Mouse (Mus musculus) embryonic facial prominence, embryonic 10.5 days (tissue): ENCODE results near the gene Tnip1. TPM values are rescaled to one million over a fixed set of nuclear protein-coding genes. Genes with fewer than 3 reads are reported as not detected.

Experiments used
- DNase-seq: peaks from one replicate; pipeline ENCODE4 v3.0.0-alpha.2; 2017; ENCODE audit warnings: low spot score
- H3K27ac ChIP-seq: fragments of 300-500 bp; sonication (generic); replicated peaks from 2 replicates; pipeline ENCODE4 v1.5.1; 2016; ENCODE audit warnings: mild to moderate bottlenecking
- H3K27me3 ChIP-seq: fragments of 300-500 bp; sonication (generic); replicated peaks from 2 replicates; pipeline ENCODE4 v1.6.1; 2016; ENCODE audit warnings: low read depth, mild to moderate bottlenecking; ENCODE audit not compliant: poor library complexity, severe bottlenecking
- H3K36me3 ChIP-seq: fragments of 300-500 bp; sonication (generic); replicated peaks from 2 replicates; pipeline ENCODE4 v1.6.1; 2016; ENCODE audit warnings: mild to moderate bottlenecking, moderate library complexity
- H3K4me1 ChIP-seq: fragments of 300-500 bp; sonication (generic); 2 replicates; pipeline ENCODE4 v1.6.1; 2016
- H3K4me3 ChIP-seq: fragments of 300-500 bp; sonication (generic); 2 replicates; pipeline ENCODE4 v1.5.1; 2016; ENCODE audit warnings: mild to moderate bottlenecking, moderate library complexity
- H3K9me3 ChIP-seq: fragments of 300-500 bp; sonication (generic); 2 replicates; pipeline ENCODE4 v1.6.1; 2016; ENCODE audit warnings: mild to moderate bottlenecking
- WGBS: fragments of 180-500 bp; shearing (Covaris S2); methylation state at CpG from one replicate; pipeline ENCODE4 v1.1.7; 2016; 5-methylcytosine and 5-hydroxymethylcytosine counted together
- polyA plus RNA-seq: library from polyadenylated mRNA; unstranded; fragments of >200 nt; fragmentation: Nextera tagmentation; extraction: Ambion mirVana; gene quantifications from 2 replicates; pipeline ENCODE4 v1.2.1, GENCODE M21; 2016

Gene Tnip1
- polyA plus RNA-seq, 1 experiment from 2014 or later = 11.9 TPM

DNA sequence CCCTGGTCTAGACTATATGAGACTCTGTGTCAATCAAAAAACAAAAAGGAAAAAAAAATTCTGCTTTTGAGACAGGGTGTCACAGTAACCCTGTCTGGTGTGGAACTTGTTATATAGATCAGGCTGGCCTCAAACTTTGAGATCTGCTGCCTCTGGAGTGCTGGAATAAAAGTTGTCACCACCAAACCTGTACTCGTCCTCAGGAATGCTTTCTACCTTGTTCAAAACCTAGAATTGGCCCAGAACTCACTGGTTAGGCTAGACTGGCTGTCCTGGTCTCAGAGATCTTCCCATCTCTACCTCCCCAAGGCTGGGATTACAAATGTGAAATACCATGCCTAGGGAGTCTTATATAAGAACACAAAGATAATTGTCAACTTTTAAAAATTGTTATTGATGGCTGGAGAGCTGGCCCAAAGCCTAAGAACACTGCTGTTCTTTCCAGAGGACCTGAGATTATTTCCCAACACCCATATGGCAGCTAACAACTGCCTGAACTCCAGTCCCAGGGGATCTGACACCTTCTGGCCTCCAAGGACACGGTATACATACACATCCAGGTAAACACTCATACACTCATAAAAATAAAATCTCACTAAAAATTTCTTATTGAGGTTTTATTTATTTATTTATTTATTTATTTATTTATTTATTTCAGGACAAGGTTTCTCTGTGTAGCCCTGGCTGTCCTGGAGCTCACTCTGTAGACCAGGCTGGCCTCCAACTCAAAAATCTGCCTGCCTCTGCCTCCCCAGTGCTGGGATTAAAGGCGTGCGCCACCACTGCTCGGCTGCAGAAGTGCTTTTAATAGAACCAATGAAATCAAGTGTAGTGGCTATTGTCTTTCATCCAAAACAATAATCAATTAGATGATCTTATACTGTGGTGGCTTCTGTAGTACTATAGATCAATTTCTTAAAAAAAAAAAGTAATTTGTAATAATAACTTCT is 101.0 kb downstream of the Tnip1 start:
- no peak for DNase-seq
- 94% methylated on average over 5 of the region's 5 CpGs for WGBS
- Histone ChIP-seq H3K9me3 (no peaks in the 10 kb centered on the region), H3K27ac (peak overlapping the region; percentile 95), H3K4me3 (peak overlapping the region; percentile 81), H3K4me1 (peaks cover 19% of the 10 kb centered on the region), H3K27me3 (no peaks in the 10 kb centered on the region), H3K36me3 (no peaks in the 10 kb centered on the region)

Other genes starting within 250 kb of the Tnip1 start
- 144 and 160 TPM in 2 replicates for gene Cdc42se2, start 175.2 kb downstream of the Tnip1 start, polyA plus RNA-seq
- gene Lyrm7, start 102.0 kb downstream of the Tnip1 start, polyA plus RNA-seq = 6.7 and 6.9 TPM in 2 replicates
- gene Hint1, start 96.5 kb downstream of the Tnip1 start, polyA plus RNA-seq = 643 and 644 TPM in 2 replicates
- gene Gpx3, start 60.5 kb downstream of the Tnip1 start, polyA plus RNA-seq = 72.8 and 90.1 TPM in 2 replicates
- 56.5 and 66.7 TPM in 2 replicates for gene Anxa6, start 70.5 kb upstream of the Tnip1 start, polyA plus RNA-seq
- 0.47 and 0.49 TPM in 2 replicates for gene Ccdc69, start 115.2 kb upstream of the Tnip1 start, polyA plus RNA-seq
- gene Gm2a, start 135.2 kb upstream of the Tnip1 start, polyA plus RNA-seq = 7.2 and 7.3 TPM in 2 replicates
- gene Slc36a3, start 188.8 kb upstream of the Tnip1 start, polyA plus RNA-seq = not detected in 2 replicates
- 0.50 and 0.96 TPM in 2 replicates for gene Slc36a2, start 222.2 kb upstream of the Tnip1 start, polyA plus RNA-seq
- 1.3 and 1.6 TPM in 2 replicates for gene Slc36a1, start 241.4 kb upstream of the Tnip1 start, polyA plus RNA-seq